Mouse (Mus musculus) cerebellum, postnatal 36 days (tissue): Measurements from ENCODE around the gene Rel.
A peak's percentile ranks its signal among the peaks of the same experiment; 100 is the strongest.

Experiments used
- DNase-seq, 2 experiments: peaks; one replicate each; pipeline ENCODE4 v3.0.0; 2021 to 2022; ENCODE audit warnings: mixed read lengths in 2 of 2

The Rel gene

DNA sequence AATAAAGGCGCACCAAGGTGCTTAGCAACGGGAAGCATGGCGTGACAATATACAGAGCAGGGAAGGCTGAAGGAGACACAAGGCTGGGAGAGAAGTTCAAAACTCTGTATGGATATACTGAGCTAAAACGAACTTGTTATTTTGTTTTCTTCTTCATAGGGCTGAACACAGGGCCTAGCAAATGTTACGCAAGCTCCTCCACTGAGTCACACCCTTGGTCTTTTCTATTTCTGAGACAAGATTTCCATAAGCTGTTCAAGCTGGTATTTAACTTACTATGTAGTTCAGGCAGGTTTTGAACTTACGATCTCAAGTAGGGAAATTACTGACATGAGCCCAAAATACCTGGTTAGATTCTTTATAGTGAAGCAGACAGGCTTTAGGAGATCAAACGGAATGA, 29.4 kb downstream of the Rel start:
- no peak for DNase-seq

DNA sequence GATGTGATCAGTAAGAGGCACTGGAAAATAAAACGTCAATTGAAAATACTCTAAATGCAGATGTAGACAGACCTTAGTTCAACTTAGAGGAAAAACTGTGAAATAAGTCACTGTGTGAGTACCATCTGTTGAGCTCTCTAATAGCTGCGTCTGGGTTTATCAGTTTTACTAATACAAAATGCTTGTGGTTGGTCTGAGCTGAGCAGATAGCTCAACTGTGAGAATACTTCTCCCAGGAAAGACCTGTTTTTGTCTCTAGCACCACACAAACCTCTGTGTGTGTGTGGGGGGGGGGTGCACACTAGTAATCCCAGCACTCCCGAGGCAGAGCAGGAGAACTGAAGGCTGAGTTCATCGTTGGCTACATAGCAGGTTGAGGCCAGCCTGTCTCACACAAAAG, 29.9 kb downstream of the Rel start:
- no peak for DNase-seq

DNA sequence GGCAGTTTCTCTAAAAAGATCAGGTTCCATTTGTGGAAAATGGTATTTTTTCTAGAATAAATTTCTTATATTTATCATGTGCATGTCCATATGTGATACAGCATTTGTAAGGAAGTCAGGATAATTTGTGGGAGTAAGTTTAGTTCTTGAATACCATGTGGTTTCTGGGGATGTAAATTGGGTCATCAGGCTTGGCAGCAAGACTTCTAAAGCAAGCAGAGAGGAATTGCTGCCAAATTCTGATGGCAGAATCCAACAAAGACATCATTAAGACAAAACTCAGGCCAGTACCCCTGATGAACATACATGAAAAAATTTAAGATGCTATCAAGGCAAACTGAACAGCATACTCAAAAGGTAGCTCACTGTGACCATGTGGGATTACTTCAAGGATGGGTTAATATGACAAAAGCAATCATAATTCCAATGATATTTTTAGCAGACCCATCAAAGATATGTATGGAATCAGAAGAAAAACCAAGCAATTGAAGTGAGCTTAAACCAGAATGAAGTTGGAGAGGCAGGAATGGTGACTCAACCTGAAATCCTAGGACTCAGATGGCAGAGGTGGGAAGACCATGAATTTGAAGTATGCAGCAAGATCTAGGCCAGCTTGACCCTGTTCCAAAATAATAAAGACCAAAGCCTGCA, 34.8 kb downstream of the Rel start:
- DNase-seq: peak in 1 of 2 experiments; percentile 17

DNA sequence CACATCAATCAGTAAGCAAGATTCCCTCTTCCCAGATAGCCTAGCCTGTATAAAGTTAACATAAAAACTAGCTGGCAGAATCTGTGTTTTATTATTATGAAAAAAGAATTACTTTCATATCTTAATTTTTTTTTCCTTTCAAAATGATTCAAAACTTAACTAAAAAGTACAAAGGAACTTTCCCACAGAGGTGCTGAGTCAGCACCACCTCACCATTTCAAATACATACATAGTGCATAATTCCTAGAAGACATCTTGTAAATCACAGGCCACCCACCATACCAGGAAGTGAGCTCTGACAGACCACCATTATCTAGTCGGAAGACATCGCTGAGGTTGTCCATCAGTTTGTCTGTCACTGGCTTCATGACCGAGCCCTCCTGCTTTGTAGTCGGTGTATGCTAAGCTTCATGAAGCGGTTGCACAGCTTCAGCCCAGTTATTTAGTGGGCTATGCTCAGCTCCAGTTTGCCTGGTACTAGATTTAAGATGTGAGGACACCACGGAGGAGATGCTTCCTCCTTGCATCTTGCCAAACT, 36.0 kb downstream of the Rel start:
- no peak for DNase-seq

DNA sequence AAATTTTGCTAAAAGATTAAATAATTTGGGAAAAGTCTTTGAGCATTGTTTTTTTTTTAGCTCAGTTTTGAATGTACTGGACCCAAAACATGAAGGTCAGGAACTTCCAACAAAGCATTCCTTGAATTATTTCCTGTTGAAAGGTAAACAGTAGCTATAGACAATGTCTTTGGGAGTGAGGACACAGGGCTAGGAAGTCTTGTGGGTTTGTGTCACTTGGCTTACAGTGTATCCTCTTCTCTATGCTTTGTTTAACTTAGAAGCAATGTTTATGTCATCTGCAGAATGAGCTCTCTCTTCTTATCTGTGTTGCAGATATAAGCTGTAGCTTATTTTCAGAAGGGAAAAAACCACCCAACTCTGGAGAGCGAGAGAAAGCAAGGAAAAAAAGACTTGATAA, 37.9 kb downstream of the Rel start:
- no peak for DNase-seq

DNA sequence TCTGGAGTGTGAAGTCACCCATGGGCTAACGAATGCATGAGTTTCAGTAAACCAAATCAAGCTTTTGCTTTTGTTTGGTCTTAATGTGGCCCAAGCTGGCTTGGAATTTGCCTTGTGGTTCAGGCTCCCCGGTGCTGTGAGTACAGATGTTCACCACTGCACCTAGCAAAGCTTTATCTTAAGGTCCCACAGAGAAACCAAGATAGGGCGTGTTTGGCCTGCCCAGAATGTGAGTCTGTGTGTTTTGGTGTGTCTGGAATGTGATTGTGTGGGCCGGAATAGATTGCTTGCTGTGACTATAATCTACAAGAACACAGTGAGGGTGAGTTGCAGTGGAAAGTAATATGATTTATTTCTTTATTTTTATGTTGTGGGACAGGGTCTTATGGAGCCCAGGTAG, 40.6 kb downstream of the Rel start:
- DNase-seq: no peak

DNA sequence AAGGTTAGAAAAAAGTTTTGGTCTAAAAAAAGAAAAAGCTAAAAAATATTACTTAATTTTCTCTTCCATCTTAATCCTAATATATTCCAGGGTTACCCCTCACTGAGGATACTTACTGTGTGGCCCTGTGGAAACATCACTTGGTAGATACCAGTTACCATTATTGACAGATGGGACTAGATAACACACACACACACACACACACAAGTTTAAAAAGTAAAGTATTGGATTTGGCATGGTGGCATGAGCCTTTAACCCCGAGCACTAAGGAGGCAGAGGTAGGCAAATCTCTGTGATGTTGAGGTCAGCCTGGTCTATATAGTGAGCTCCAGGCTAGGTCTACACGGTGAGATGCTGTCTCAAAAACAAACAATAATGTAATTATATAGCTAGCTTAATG, 42.6 kb downstream of the Rel start:
- DNase-seq: no peak

DNA sequence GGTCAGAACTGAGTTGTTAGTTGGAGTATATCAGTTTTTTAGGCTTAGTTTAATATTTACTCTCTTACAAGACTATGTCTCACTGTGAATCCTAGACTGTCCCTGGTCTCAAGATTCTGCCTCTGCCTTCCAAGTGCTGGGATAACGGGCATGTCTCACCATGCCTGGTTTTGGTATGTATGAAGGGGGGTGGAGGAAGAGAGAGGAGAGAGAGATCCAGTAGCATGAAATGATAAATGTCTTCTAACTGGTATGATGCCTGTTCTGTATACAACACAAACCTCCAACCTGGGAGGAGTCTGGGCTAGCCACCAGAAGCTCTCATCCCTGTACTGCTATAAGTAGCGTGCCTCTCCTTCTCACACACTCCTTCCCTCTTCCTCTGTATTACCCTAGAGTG, 44.3 kb downstream of the Rel start:
- no peak for DNase-seq

DNA sequence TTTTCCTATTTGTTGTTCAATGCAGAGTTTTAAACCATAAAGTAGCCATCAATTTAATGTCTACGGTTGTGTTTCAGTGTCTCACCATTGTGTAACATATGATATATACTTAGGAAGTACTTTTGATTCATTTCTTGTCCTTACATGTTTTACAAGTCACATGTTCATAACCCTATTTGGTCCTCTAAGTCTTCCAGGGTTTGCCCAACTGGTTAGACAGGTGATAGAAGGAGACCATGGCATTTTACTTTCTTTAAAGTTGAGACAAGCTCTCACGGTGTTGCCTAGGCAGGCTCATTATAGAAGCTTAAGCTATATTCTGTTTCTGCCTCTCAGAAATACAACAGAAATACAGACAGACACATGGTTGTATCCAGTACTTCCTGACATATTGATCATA, 44.9 kb downstream of the Rel start:
- DNase-seq: no peak

DNA sequence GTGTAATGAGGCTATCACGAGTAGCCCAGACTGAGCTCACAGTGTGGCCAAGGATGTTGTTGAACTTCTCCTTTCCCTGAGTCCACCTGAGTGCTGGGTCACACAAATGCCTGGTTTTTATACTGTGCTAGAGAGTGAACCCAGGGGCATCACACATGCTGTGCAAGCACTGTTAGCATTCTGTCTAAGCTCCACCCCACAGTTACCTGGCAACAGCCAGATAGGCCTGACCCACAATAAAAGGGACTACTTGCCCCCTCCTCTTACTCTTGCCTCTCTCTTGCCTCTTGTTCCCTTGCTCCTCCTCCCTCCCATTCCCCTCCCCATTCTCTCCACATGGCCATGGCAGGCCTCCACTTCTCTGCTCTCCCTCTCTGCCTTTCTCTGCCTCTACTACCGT, 48.4 kb downstream of the Rel start:
- no peak for DNase-seq

DNA sequence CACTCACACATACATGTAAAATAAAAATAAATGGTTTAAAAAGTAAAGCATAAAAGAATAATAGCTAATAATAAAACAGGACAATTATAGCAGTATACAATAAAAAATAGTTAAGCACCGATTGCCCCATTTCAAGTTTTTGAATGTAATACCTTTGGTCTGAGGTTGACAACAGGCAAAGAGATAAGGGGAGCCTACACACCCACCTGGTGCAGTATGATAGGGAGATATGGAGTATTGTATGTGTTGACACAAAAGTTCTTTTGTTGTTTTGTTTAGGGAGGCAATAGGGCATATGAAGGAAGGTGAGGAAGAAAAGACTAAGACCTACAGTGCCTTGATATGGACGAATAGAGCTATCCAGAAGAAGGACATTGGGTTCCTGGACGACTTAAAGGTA, 50.9 kb downstream of the Rel start:
- no peak for DNase-seq

DNA sequence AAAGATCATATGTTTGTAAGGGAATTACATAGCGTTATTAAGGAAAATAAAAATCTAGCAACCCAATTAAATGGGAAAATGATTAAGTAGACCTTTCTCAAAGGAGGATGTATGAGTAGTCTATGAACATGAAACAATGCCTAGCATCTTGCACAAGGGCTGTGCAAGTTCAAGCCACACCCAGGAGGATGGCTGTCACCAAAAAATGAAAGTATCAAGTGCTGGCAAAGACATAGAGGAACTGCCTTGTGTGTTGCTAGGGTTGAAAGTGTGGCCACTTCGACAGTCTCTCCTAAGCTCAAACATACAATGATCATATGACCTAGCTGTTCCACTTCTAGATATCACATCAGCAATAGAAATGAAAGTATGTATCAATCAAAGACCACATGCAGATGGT, 51.9 kb downstream of the Rel start:
- no peak for DNase-seq

DNA sequence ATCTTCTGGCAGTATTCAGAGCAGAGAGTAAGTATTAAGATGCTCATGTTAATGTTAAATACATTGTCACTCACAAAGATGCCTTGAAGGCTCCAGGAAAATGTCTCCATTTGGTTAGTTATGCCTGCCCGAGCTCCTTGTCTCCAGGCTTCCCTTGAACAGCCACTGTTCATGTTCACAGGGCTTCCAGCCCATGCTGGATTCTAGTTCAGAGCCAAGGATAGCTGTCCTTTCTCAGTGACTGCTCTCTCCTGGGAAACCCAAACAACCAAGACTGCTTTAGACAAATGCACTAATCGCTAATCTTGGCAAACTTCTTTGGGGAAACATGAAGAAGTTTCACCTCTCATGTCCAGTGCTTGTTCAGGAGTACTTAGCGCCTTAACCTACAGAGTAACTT, 58.5 kb downstream of the Rel start:
- no peak for DNase-seq

DNA sequence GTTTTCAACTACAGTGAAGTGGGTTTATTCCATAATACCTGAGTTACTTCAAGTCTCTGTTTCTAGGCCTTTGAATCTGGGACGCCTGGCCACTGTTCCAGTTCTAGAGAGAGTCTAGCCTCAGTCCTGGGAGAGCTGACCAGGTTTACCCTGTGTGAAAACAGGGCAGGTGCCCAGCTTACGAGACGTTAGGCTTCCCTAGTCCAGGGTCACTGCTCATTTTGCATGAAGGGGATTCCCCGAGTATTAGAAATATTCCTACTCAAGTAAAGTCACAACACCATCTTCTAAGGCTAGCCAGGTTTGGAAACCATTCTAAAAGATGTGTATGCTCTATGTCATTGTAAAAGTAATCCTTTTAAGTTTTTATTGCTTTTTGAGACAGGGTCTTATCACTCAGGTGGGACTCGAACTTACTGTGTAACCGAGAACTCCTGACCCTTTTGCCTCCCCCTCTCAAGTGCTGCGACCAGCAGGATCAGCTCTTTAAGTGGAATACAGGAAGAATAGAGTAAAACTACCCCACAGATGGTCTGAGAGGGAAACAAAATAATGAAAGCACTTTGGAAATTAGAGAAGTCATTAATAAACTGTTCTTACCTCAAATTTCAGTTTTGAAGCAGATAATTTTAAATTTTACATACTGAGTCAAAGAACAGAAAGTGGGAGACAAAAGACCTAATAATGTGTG, 66.0 kb downstream of the Rel start:
- DNase-seq: no peak

DNA sequence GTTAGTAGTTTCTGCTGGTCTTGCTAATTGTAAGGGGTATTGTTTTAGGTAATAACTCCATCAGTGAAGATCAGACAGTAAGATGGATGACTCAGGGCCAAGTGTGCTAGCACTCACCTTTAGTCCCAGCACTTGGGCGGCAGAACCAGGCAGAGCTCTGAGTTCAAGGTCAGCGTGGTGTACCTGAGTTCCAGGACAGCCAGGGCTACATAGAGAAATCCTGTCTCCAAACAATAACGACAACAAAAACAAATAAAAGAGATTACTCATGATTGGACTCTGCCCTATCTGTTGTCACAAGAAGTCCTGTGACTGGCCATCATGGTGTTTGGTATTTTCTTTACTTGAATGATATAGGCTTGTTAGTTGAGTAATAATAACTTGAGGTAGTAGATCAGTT, 68.9 kb downstream of the Rel start:
- DNase-seq: no peak

DNA sequence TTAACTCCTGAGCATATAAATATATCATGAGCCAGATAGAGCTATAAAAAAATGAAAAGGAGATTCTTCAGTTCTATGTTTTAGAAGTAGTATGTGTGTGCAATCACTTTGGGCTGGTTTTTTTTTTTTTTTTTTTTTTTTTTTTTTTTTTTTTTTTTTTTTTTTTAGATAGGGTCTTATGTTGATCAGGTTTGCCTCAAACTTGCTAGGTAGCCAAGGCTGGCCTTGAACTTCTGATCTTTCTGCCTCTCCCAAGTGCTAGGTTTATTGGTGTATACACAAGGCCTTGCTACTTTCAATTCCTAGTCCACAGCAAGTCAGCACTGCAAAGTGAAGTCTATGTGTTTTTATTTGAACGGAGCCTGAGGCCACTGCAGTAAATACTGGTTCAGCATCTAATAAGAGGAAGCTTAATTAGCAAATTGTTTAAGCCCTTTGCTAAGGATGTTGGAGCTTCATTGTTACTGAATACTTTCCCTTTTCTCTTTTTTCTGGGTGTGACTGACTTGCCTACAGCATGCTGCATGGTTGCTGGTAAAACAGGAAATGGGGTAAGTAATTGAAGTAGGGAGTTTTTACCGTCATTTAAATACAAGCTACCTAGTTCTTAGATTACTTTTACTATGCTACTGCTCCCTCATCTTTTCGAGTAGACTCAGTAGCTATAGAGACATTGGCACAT, 71.2 kb downstream of the Rel start:
- no peak for DNase-seq

DNA sequence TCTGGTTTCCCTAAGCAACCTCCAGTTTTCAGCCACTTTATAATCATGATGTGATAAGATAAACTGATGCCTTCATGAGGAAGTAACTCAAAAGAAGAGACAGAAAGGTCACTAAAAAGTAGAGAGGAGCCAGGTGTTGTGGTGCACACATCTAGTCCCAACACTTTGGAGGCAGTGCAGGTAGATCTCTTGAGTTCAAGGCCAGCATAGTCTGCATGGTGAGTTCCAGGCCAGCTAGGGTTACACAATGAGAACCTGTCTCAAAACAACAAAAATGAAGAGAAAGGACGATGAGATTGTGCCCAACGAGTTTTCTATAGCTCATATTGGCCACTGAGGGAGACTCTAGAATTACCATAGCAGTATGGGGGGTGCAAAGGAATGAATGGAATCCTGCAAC, 72.2 kb downstream of the Rel start:
- no peak for DNase-seq

DNA sequence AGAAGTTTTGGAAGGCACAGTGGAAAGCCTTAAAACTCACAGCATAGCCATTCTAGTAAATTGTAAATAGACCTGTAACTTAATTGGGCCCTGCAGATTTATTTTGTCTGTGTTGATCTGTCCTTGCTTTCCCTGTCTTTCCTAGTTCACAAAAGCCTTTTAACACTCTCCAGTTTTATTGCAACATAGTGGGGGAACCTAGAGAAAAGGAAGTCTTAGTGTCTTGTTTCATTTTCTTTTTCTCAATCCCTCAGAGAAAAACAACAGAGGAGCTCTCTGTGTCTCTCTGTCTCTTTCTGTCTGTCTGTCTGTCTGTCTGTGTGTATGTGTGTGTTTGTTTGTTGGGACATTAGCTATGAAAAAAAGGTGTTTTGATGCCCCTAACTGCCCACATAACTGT, 74.9 kb downstream of the Rel start:
- no peak for DNase-seq

DNA sequence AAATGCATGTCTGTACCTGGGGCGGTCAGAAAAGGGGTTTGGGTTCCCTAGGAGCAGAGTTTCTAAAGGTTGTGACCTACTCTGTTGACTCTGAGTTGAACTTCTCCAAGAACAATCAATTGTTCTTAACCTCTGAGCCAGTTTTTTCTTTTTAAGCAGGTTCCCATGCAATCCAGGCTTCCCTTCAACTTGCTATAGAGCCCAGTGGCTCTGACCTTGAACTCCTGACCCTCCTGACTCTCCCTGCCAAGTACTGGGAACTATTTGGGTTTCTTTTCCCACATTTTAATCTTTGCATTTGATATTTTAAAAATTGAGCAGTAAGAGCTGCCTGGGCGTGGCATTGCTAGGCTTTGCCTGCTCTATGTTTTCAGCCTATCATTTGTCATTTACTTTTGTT, 77.5 kb downstream of the Rel start:
- DNase-seq: no peak

DNA sequence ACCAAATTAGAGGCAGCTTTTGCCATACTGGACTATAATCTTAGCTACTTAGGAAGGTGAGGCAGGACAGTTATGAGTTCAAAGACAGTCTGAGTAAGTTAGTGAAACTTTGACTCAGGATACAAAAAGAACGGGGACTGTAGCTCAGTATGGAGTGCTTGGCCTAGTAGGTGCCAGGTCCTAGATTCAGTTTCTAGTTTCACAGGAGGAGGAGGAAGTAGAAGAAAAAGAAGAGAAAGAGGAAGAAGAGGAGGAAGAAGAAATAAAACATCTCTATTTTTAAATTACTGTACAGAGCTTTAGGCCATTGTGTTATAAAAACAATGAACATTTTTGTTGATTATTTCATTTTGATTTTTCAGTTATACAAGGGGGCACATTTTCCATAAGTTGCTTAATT, 82.7 kb downstream of the Rel start:
- DNase-seq: no peak
